In genomic region chr2:30827749-30828475, GRCm38 (mm10) we compare ENCODE assay signal across 8 mouse cellular contexts. TPM values are rescaled to one million over a fixed set of nuclear protein-coding genes. Genes with fewer than 3 reads are reported as not detected.
DNase-seq lines count a peak whose midpoint lies in the region; ATAC-seq lines count a peak whose summit lies in the region.

No protein-coding gene starts in this region.

- H3K36me3 ChIP-seq in embryonic facial prominence, embryonic 14.5 days (ENCODE audit: control insufficient read depth, insufficient read depth, low read length): peaks cover 30% of the 10 kb centered on the region
- peaks cover 35% of the 10 kb centered on the region for H3K36me3 ChIP-seq in kidney, embryonic 14.5 days (ENCODE audit: control insufficient read depth, insufficient read depth, low read length)
- H3K36me3 ChIP-seq in limb, embryonic 15.5 days: peaks cover 38% of the 10 kb centered on the region

- peak overlapping the region; percentile 92 for H3K9ac ChIP-seq in embryonic facial prominence, embryonic 14.5 days (ENCODE audit: low read depth, low read length)
- peak overlapping the region; percentile 90 for H3K9ac ChIP-seq in kidney, embryonic 14.5 days (ENCODE audit: low read depth, low read length)
- peak overlapping the region; percentile 86 for H3K9ac ChIP-seq in limb, embryonic 15.5 days

- peak; percentile 91 for DNase-seq in 3T3-L1 (ENCODE audit: low read depth, low spot score)
- peak; percentile 95 to 96 for DNase-seq in adrenal gland, postnatal 4 days (ENCODE audit: low spot score in 2 of 2)
- DNase-seq in embryonic facial prominence, embryonic 14.5 days (ENCODE audit: low spot score): peak; percentile 95
- peak; percentile 85 to 91 for DNase-seq in heart, adult 9 months (ENCODE audit: low spot score in 2 of 2)
- DNase-seq in monocyte, adult 2 months (ENCODE audit: low read depth in 1 of 2, low spot score in 2 of 2): peak; percentile 83 to 95
- DNase-seq in spleen, postnatal 36 days (ENCODE audit: low spot score in 2 of 2): peak; percentile 89 to 92

- under 1% methylated on average over 40 of the region's 63 CpGs for WGBS in embryonic facial prominence, embryonic 14.5 days
- WGBS in kidney, embryonic 14.5 days: under 1% methylated on average over 63 of the region's 63 CpGs
- WGBS in limb, embryonic 15.5 days: under 1% methylated on average over 63 of the region's 63 CpGs

- no peaks in the 10 kb centered on the region for H3K9me3 ChIP-seq in embryonic facial prominence, embryonic 14.5 days (ENCODE audit: control insufficient read depth, low read length)
- no peaks in the 10 kb centered on the region for H3K9me3 ChIP-seq in kidney, embryonic 14.5 days (ENCODE audit: control insufficient read depth, low read length)
- H3K9me3 ChIP-seq in limb, embryonic 15.5 days: no peaks in the 10 kb centered on the region

- H3K4me1 ChIP-seq in embryonic facial prominence, embryonic 14.5 days (ENCODE audit: control insufficient read depth, insufficient read depth, low read length): peaks cover 15% of the 10 kb centered on the region
- H3K4me1 ChIP-seq in kidney, embryonic 14.5 days (ENCODE audit: control insufficient read depth, insufficient read depth, low read length): peaks cover 10% of the 10 kb centered on the region
- H3K4me1 ChIP-seq in limb, embryonic 15.5 days: peaks cover 31% of the 10 kb centered on the region

- no peaks in the 10 kb centered on the region for H3K27me3 ChIP-seq in embryonic facial prominence, embryonic 14.5 days (replicated peaks; ENCODE audit: control insufficient read depth, insufficient read depth, low read length)
- no peaks in the 10 kb centered on the region for H3K27me3 ChIP-seq in kidney, embryonic 14.5 days (ENCODE audit: control insufficient read depth, insufficient read depth, low read length)
- no peaks in the 10 kb centered on the region for H3K27me3 ChIP-seq in limb, embryonic 15.5 days

- peak; percentile 92 for ATAC-seq in embryonic facial prominence, embryonic 14.5 days (ENCODE audit: low read depth)
- ATAC-seq in kidney, embryonic 14.5 days (ENCODE audit: low FRiP score, low TSS enrichment): peak; percentile 88
- ATAC-seq in limb, embryonic 15.5 days (ENCODE audit: insufficient number of reproducible peaks, low FRiP score, low TSS enrichment, low read depth): peak; percentile 76

- peak overlapping the region; percentile 71 for H3K4me2 ChIP-seq in embryonic facial prominence, embryonic 14.5 days (ENCODE audit: low read depth, low read length)
- peak overlapping the region; percentile 85 for H3K4me2 ChIP-seq in kidney, embryonic 14.5 days (replicated peaks; ENCODE audit: low read depth, low read length)
- H3K4me2 ChIP-seq in limb, embryonic 15.5 days: peak overlapping the region; percentile 81

- peak overlapping the region; percentile 63 for H3K27ac ChIP-seq in embryonic facial prominence, embryonic 14.5 days (replicated peaks; ENCODE audit: low read depth, low read length)
- peak overlapping the region; percentile 45 for H3K27ac ChIP-seq in kidney, embryonic 14.5 days (ENCODE audit: low read depth, low read length)
- H3K27ac ChIP-seq in limb, embryonic 15.5 days: peak overlapping the region; percentile 77

- peak overlapping the region; percentile 91 for H3K4me3 ChIP-seq in embryonic facial prominence, embryonic 14.5 days (ENCODE audit: low read depth, low read length)
- peak overlapping the region; percentile 98 for H3K4me3 ChIP-seq in kidney, embryonic 14.5 days (ENCODE audit: low read length)
- H3K4me3 ChIP-seq in limb, embryonic 15.5 days: peak overlapping the region; percentile 90

RNA-seq across cellular contexts. Expression of gene Asb6, which starts 2.2 kb away (rescaled TPM):
- 10 to 100 TPM; 28.9 to 32.0 TPM for total RNA-seq in adrenal gland, postnatal 4 days (2021)
- 26.6 and 30.4 TPM in 2 replicates for polyA plus RNA-seq in embryonic facial prominence, embryonic 14.5 days (2014; fragmentation: Nextera tagmentation; extraction: Ambion mirVana)
- polyA plus RNA-seq in kidney, embryonic 14.5 days (2014; fragmentation: Nextera tagmentation; extraction: Ambion mirVana): 29.7 and 33.3 TPM in 2 replicates
- polyA plus RNA-seq in limb, embryonic 15.5 days (2015; fragmentation: Nextera tagmentation; extraction: Ambion mirVana): 32.8 and 34.4 TPM in 2 replicates

RNA-seq across cellular contexts. Expression of gene Prrx2, which starts 6.9 kb away (rescaled TPM):
- 1 to 10 TPM; 2.8 to 3.3 TPM for total RNA-seq in adrenal gland, postnatal 4 days (2021)
- 63.8 and 68.0 TPM in 2 replicates for polyA plus RNA-seq in embryonic facial prominence, embryonic 14.5 days (2014; fragmentation: Nextera tagmentation; extraction: Ambion mirVana)
- polyA plus RNA-seq in kidney, embryonic 14.5 days (2014; fragmentation: Nextera tagmentation; extraction: Ambion mirVana): 15.3 and 20.1 TPM in 2 replicates
- 47.6 and 65.0 TPM in 2 replicates for polyA plus RNA-seq in limb, embryonic 15.5 days (2015; fragmentation: Nextera tagmentation; extraction: Ambion mirVana)

RNA-seq across cellular contexts. Expression of gene Ntmt1, which starts 20.3 kb away (rescaled TPM):
- total RNA-seq in adrenal gland, postnatal 4 days (2021): 10 to 100 TPM; 43.1 to 44.4 TPM
- polyA plus RNA-seq in embryonic facial prominence, embryonic 14.5 days (2014; fragmentation: Nextera tagmentation; extraction: Ambion mirVana): 81.7 and 85.6 TPM in 2 replicates
- 95.6 and 101 TPM in 2 replicates for polyA plus RNA-seq in kidney, embryonic 14.5 days (2014; fragmentation: Nextera tagmentation; extraction: Ambion mirVana)
- polyA plus RNA-seq in limb, embryonic 15.5 days (2015; fragmentation: Nextera tagmentation; extraction: Ambion mirVana): 86.3 and 89.5 TPM in 2 replicates

RNA-seq across cellular contexts. Expression of gene 1700001O22Rik, which starts 24.5 kb away (rescaled TPM):
- total RNA-seq in adrenal gland, postnatal 4 days (2021): 1 to 10 TPM; 1.2 to 1.9 TPM
- 1.9 and 2.5 TPM in 2 replicates for polyA plus RNA-seq in embryonic facial prominence, embryonic 14.5 days (2014; fragmentation: Nextera tagmentation; extraction: Ambion mirVana)
- polyA plus RNA-seq in kidney, embryonic 14.5 days (2014; fragmentation: Nextera tagmentation; extraction: Ambion mirVana): 3.8 and 4.2 TPM in 2 replicates
- 2.4 and 3.1 TPM in 2 replicates for polyA plus RNA-seq in limb, embryonic 15.5 days (2015; fragmentation: Nextera tagmentation; extraction: Ambion mirVana)

Comparison
In these comparisons a context has a peak if more than half of its experiments do, and no peak if none do; other contexts are left out.
1. Peak in every context shown above with its lines: DNase-seq, ATAC-seq, H3K4me3 ChIP-seq and H3K27ac ChIP-seq.